Mouse (Mus musculus) neural tube, embryonic 14.5 days (tissue): ENCODE measurements around the gene Gap43. TPM values are rescaled to one million over a fixed set of nuclear protein-coding genes. Genes with fewer than 3 reads are reported as not detected.

Experiments
- ATAC-seq: fragments of 200-750 bp; cut with Nextera tagmentation; 2 replicates; pipeline ENCODE4 v1.8.0; 2017; ENCODE audit warnings: low read depth, mild to moderate bottlenecking, moderate TSS enrichment, moderate library complexity
- H3K27ac ChIP-seq: fragments of 300-500 bp; sonication (generic); 2 replicates; pipeline ENCODE4 v1.5.1; 2014; ENCODE audit warnings: low read depth, mild to moderate bottlenecking, control low read depth, low read length, moderate library complexity, mixed read lengths
- H3K27me3 ChIP-seq: fragments of 300-500 bp; sonication (generic); 2 replicates; pipeline ENCODE4 v1.6.1; 2014; ENCODE audit warnings: low read length; ENCODE audit not compliant: control insufficient read depth, insufficient read depth
- H3K36me3 ChIP-seq: fragments of 300-500 bp; sonication (generic); 2 replicates; pipeline ENCODE4 v1.6.1; 2014; ENCODE audit warnings: low read length, mixed read lengths; ENCODE audit not compliant: control insufficient read depth, insufficient read depth
- H3K4me1 ChIP-seq: fragments of 300-500 bp; sonication (generic); 2 replicates; pipeline ENCODE4 v1.6.1; 2014; ENCODE audit warnings: low read length; ENCODE audit not compliant: control insufficient read depth, insufficient read depth
- H3K4me2 ChIP-seq: fragments of 300-500 bp; sonication (generic); 2 replicates; pipeline ENCODE4 v1.6.1; 2014; ENCODE audit warnings: mild to moderate bottlenecking, low read depth, low read length, control low read depth
- H3K4me3 ChIP-seq: fragments of 300-500 bp; sonication (generic); 2 replicates; pipeline ENCODE4 v1.5.1; 2014; ENCODE audit warnings: low read depth, low read length, control low read depth, mixed read lengths
- H3K9ac ChIP-seq: fragments of 300-500 bp; sonication (generic); replicated peaks from 2 replicates; pipeline ENCODE4 v1.6.1; 2014; ENCODE audit warnings: low read depth, mild to moderate bottlenecking, control low read depth, low read length, mixed read lengths
- H3K9me3 ChIP-seq: fragments of 300-500 bp; sonication (generic); 2 replicates; pipeline ENCODE4 v1.6.1; 2016; ENCODE audit warnings: low read length; ENCODE audit not compliant: control insufficient read depth
- WGBS: fragments of 180-500 bp; shearing (Covaris S2); extraction: QIAGEN DNeasy Blood & Tissue Kit; methylation state at CpG from one replicate; pipeline ENCODE4 v1.1.7; 2014; 5-methylcytosine and 5-hydroxymethylcytosine counted together
- polyA plus RNA-seq: library from polyadenylated mRNA; unstranded; fragments of >200 nt; fragmentation: Nextera tagmentation; extraction: Ambion mirVana; gene quantifications from 2 replicates; pipeline ENCODE4 v1.2.1, GENCODE M21; 2014

Gap43 gene
- polyA plus RNA-seq, 1 experiment from 2014 or later, result 1,510 TPM

GRCm38 (mm10) chr16:42319365-42319764 is 21.1 kb downstream of the Gap43 start:
- Histone ChIP-seq H3K36me3 (no peaks in the 10 kb centered on the region), H3K27ac (no peak overlapping the region), H3K4me2 (no peak overlapping the region), H3K27me3 (no peaks in the 10 kb centered on the region), H3K9ac (no peak overlapping the region), H3K4me1 (no peaks in the 10 kb centered on the region), H3K4me3 (no peak overlapping the region), H3K9me3 (no peaks in the 10 kb centered on the region)
- ATAC-seq, result no peak
- WGBS, result 83% methylated on average over 5 of the region's 5 CpGs

GRCm38 (mm10) chr16:42312125-42312524 is 28.3 kb downstream of the Gap43 start:
- Histone ChIP-seq H3K27ac (no peak overlapping the region), H3K27me3 (no peaks in the 10 kb centered on the region), H3K9me3 (no peaks in the 10 kb centered on the region), H3K9ac (no peak overlapping the region), H3K4me1 (0 out of 2 replicates have a peak, but pooled peaks cover 3% of the 10 kb centered on the region), H3K36me3 (no peaks in the 10 kb centered on the region), H3K4me3 (no peak overlapping the region), H3K4me2 (no peak overlapping the region)
- 96% methylated on average over 1 of the region's 1 CpGs for WGBS
- ATAC-seq, result no peak

GRCm38 (mm10) chr16:42308761-42309160 is 31.7 kb downstream of the Gap43 start:
- H3K4me1 ChIP-seq, result peaks cover 25% of the 10 kb centered on the region
- H3K4me2 ChIP-seq, result no peak overlapping the region
- no peaks in the 10 kb centered on the region for H3K27me3 ChIP-seq
- no peaks in the 10 kb centered on the region for H3K9me3 ChIP-seq
- no peak overlapping the region for H3K9ac ChIP-seq
- no peak for ATAC-seq
- WGBS, result 37% methylated on average over 1 of the region's 1 CpGs
- H3K4me3 ChIP-seq, result no peak overlapping the region
- H3K36me3 ChIP-seq, result no peaks in the 10 kb centered on the region
- H3K27ac ChIP-seq, result no peak overlapping the region

GRCm38 (mm10) chr16:42305934-42306701 is 34.3 kb downstream of the Gap43 start:
- Histone ChIP-seq H3K27ac (peak overlapping the region; percentile 62), H3K4me3 (peak overlapping the region; percentile 7; the same call in 1 of the 2 replicates), H3K9ac (peak overlapping the region; percentile 34; the same call in 1 of the 2 replicates), H3K4me1 (peaks cover 32% of the 10 kb centered on the region), H3K27me3 (no peaks in the 10 kb centered on the region), H3K4me2 (peak overlapping the region; percentile 35), H3K36me3 (no peaks in the 10 kb centered on the region), H3K9me3 (no peaks in the 10 kb centered on the region)
- 2% methylated on average over 14 of the region's 14 CpGs for WGBS
- peak; percentile 89 for ATAC-seq

- Histone ChIP-seq H3K9me3 (no peaks in the 10 kb centered on the region), H3K4me1 (peaks cover 29% of the 10 kb centered on the region), H3K4me3 (no peak overlapping the region), H3K27ac (peak overlapping the region; percentile 52; the same call in 1 of the 2 replicates), H3K36me3 (no peaks in the 10 kb centered on the region), H3K27me3 (no peaks in the 10 kb centered on the region), H3K9ac (no peak overlapping the region), H3K4me2 (no peak overlapping the region)
- WGBS, result 19% methylated on average over 6 of the region's 6 CpGs
- peak; percentile 67; the same call in 1 of the 2 replicates for ATAC-seq
Observed at GRCm38 (mm10) chr16:42303461-42303860, 37.0 kb downstream of the Gap43 start.

- Histone ChIP-seq H3K4me1 (no peaks in the 10 kb centered on the region), H3K9ac (no peak overlapping the region), H3K36me3 (no peaks in the 10 kb centered on the region), H3K27ac (no peak overlapping the region), H3K27me3 (no peaks in the 10 kb centered on the region), H3K4me2 (no peak overlapping the region), H3K9me3 (no peaks in the 10 kb centered on the region), H3K4me3 (no peak overlapping the region)
- WGBS, result 84% methylated on average over 5 of the region's 5 CpGs
- ATAC-seq, result no peak
Observed at GRCm38 (mm10) chr16:42294481-42294880, 46.0 kb downstream of the Gap43 start.

GRCm38 (mm10) chr16:42294056-42294455 is 46.4 kb downstream of the Gap43 start:
- Histone ChIP-seq H3K9ac (no peak overlapping the region), H3K9me3 (no peaks in the 10 kb centered on the region), H3K36me3 (no peaks in the 10 kb centered on the region), H3K27me3 (no peaks in the 10 kb centered on the region), H3K27ac (no peak overlapping the region), H3K4me2 (no peak overlapping the region), H3K4me1 (no peaks in the 10 kb centered on the region), H3K4me3 (no peak overlapping the region)
- WGBS, result 91% methylated on average over 2 of the region's 2 CpGs
- ATAC-seq, result no peak

GRCm38 (mm10) chr16:42291572-42291971 is 48.9 kb downstream of the Gap43 start:
- Histone ChIP-seq H3K27me3 (no peaks in the 10 kb centered on the region), H3K9me3 (no peaks in the 10 kb centered on the region), H3K36me3 (no peaks in the 10 kb centered on the region), H3K4me3 (no peak overlapping the region), H3K4me1 (no peaks in the 10 kb centered on the region), H3K27ac (no peak overlapping the region), H3K9ac (no peak overlapping the region), H3K4me2 (no peak overlapping the region)
- WGBS, result 79% methylated on average over 8 of the region's 8 CpGs
- ATAC-seq, result no peak

- H3K27ac ChIP-seq, result no peak overlapping the region
- H3K27me3 ChIP-seq, result no peaks in the 10 kb centered on the region
- WGBS, result 85% methylated on average over 3 of the region's 3 CpGs
- H3K4me3 ChIP-seq, result no peak overlapping the region
- no peak overlapping the region for H3K9ac ChIP-seq
- H3K9me3 ChIP-seq, result no peaks in the 10 kb centered on the region
- H3K36me3 ChIP-seq, result no peaks in the 10 kb centered on the region
- no peak for ATAC-seq
- H3K4me1 ChIP-seq, result no peaks in the 10 kb centered on the region
- H3K4me2 ChIP-seq, result no peak overlapping the region
Observed at GRCm38 (mm10) chr16:42284005-42284404, 56.4 kb downstream of the Gap43 start.
